Comparison of ENCODE assay signal across 12 mouse cellular contexts in genomic region chr15:87726657-87727236, GRCm38 (mm10).
DNase-seq lines count a peak whose midpoint lies in the region; ATAC-seq and TF ChIP-seq lines count a peak whose summit lies in the region.
"Had no signal": no experiment of that assay in that cellular context is flagged by ENCODE, and none has a peak within 500 bp of the region (broad histone marks: within the 10 kb centered on the region; RNA-seq: fewer than 3 reads in every experiment).

No protein-coding gene starts in this region.

- no peak for TF ChIP-seq POLR2A in brain, embryonic 14.5 days (IDR thresholded peaks at IDR 0.05; ENCODE audit: borderline replicate concordance, extremely low read depth, insufficient read depth, insufficient read length, poor library complexity, severe bottlenecking)

- peak; percentile 40 for DNase-seq in left cerebral cortex, postnatal 4 days
- no peak for DNase-seq in left cerebral cortex, adult 8-10 months (ENCODE audit: low spot score in 2 of 2)
- DNase-seq in NIH3T3 (ENCODE audit: low read depth): peak; percentile 17
- peak; percentile 74 for DNase-seq in brain, embryonic 14.5 days (ENCODE audit: low read depth)
- peak; percentile 11 for DNase-seq in mesoderm, embryonic 11.5 days (ENCODE audit: low read depth, low spot score)
- DNase-seq in frontal cortex, postnatal 14 days (ENCODE audit: low spot score in 2 of 2): no peak
- no peak for DNase-seq in spleen, postnatal 10 days (ENCODE audit: low spot score in 2 of 2)
- DNase-seq: adrenal gland, postnatal 10 days; cerebellum, adult 9-11 months; heart, postnatal 10 days had no signal

- no peak for ATAC-seq in granulocyte monocyte progenitor cell, adult 5-6 weeks (replicated peaks; ENCODE audit: poor library complexity, severe bottlenecking)
- ATAC-seq: CD4-positive, CD25-positive, alpha-beta regulatory T cell, adult 4 months had no signal

- intact Hi-C loops in left cerebral cortex, postnatal 4 days (cut with DNase I): no loop called here

- TF ChIP-seq CTCF in brain, embryonic 14.5 days (IDR thresholded peaks at IDR 0.05; ENCODE audit: borderline replicate concordance, extremely low read depth, insufficient read depth, insufficient read length): no peak

Comparison
In these comparisons a context has a peak if more than half of its experiments do, and no peak if none do; other contexts are left out.
1. DNase-seq: peak in left cerebral cortex, postnatal 4 days (single experiment), NIH3T3 (single experiment), brain, embryonic 14.5 days (single experiment) and mesoderm, embryonic 11.5 days (single experiment); none in left cerebral cortex, adult 8-10 months (0 of 2), frontal cortex, postnatal 14 days (0 of 2) and spleen, postnatal 10 days (0 of 2).